Mouse (Mus musculus) Patski (cell line): Measurements from ENCODE around the gene Rftn1. TPM values are rescaled to one million over a fixed set of nuclear protein-coding genes. Genes with fewer than 3 reads are reported as not detected.

Experiments used
- ATAC-seq: fragments of 100-300 bp; one replicate; pipeline ENCODE4 v1.8.0; 2021
- CTCF ChIA-PET: fragments of 350-600 bp; sonication (Branson Sonifier 250); formaldehyde crosslinking; loops from one replicate; lab custom pipeline; 2022; ENCODE audit warnings: inconsistent platforms; lab: Charles Lee
- POLR2A ChIA-PET: fragments of 350-600 bp; sonication (Branson Sonifier 250); formaldehyde crosslinking; loops from one replicate; lab custom pipeline; 2022; ENCODE audit warnings: antibody characterized with exemption, inconsistent platforms; lab: Charles Lee
- DNase-seq: peaks from one replicate; pipeline ENCODE4 v3.0.0-alpha.2; 2011; ENCODE audit warnings: low read depth, low spot score
- H3K27me3 ChIP-seq: fragments of 371-371 bp; one replicate; pipeline ENCODE4 v1.5.1; 2021
- CTCF ChIP-seq: fragments of 100-300 bp; IDR thresholded peaks from one replicate; pipeline ENCODE4 v1.5.1; 2021
- in situ Hi-C: fragments of 300-500 bp; cut with MboI; formaldehyde crosslinking; loops from 3 replicates; pipeline ENCODE4 v1.11.1; 2018; ENCODE audit warnings: low pct_unique_long_range_greater_than_20kb, mixed read lengths
- polyA plus RNA-seq: library from polyadenylated mRNA; unstranded; gene quantifications from one replicate; pipeline ENCODE4 v1.2.3, GENCODE M21; 2021

Gene Rftn1
- polyA plus RNA-seq, 1 experiment from 2014 or later = 0.05 TPM

DNA sequence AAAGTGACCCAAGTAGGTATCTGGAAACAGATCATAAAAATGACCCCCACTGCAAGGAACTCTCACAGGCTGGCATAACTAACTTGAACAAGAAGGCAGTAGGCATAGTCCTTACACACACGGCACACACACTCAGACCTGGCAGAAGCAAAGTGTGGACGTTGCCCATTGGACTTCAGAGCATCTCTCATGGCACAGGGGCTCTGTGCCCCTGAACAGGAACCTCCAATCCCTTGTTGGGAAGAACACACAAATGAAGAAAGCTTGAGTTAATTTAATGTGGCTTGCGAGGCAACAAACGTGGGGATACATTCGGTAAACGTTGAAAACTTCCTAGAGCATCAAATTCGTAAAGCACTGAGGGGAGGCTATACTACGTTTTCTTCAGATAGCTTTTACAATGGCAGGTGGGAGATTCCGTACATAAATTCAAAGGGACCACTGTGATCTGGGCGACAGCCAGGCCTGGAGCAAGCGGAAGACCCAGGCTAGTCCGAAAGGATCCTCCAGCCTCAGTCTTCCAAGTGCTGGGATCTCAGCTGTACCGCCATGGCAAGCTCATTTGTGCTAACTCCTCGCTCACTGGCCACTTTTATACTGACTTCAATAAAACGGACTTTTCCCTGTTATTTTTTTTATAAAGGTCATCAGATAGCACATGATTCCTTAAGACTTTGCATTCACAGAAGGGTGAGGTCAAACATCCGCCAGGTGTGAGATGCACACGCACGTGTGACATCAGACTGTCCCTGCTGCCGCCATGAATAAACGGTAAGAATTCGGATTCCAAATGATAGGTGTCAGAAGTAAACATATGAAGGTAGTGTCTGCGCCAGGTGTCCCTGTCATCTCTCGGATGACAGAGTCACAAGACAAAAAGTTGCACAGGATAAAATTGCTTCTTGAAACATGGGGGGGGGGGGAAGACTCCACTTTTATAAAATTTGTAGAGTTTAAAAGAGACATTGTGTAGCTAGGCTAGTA is 117.2 kb downstream of the Rftn1 start:
- H3K27me3 ChIP-seq = no peaks in the 10 kb centered on the region
- DNase-seq (no peak), ATAC-seq (no peak)
- in situ Hi-C loops = no loop called here
- ChIA-PET CTCF (no interaction called here), POLR2A (no interaction called here)
- TF ChIP-seq CTCF = no peak

DNA sequence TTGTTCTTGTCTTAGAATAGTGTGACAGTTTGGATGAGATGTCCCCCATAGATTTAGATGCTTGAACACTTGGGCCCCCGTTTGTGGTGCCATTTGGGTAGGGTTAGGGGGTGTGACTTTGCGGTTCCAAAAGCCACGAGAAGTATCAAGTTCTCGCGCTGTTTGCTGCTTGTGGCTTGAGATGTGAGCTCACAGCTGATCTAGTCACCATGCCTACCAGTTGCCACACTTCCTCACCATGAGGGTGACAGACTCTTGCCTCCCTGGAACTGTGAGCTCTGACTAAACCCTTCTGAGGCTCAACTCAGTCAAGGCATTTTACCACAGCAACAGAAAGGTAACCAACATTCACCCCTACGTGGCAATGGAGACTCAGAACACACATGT is 118.9 kb downstream of the Rftn1 start:
- POLR2A ChIA-PET = no interaction called here
- CTCF ChIA-PET = no interaction called here

DNA sequence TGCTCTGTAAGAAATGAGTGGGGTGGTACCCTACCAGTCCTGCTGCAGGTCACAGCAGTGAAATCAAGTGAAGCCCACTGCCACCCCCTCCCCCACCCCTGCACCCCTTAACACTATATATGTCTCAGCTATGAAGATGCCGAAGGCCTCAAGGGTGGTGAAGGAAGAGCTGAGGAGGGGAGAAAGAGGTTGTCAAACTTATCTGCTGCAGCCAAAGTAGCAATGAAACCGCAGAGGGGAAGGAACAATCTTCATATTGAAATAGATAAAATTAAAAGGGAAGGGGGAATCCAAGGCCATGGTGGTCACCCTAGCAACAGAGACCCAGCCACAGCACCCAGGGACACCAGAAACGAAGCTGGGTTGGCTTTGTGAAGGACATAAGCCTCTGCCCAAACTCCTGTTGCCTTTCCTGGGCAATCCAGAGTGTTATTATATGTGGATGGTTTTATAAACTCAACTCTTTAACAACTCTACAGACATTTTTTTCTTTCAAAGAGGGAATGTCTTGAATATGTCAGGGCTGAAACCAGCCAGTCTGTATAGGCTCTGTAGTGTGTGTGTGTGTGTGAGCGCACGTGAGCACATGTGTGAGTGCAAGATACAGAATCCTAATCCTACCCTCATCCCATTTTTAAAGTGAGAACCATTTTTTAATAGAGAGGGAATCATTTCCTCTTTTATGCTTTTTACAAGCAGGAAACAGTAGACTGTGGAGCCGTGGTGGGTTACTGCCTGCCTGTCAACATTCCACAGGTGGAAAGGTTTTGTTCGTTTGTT is 119.5 kb downstream of the Rftn1 start:
- no peak for DNase-seq
- ATAC-seq = no peak
- no peak for TF ChIP-seq CTCF
- H3K27me3 ChIP-seq = no peaks in the 10 kb centered on the region
- POLR2A ChIA-PET = no interaction called here
- in situ Hi-C loops = no loop called here
- CTCF ChIA-PET = no interaction called here

More for the DNA sequence above, 118.9 kb downstream of the Rftn1 start:
- no peak for TF ChIP-seq CTCF
- no peaks in the 10 kb centered on the region for H3K27me3 ChIP-seq
- DNase-seq = no peak
- in situ Hi-C loops = no loop called here
- ATAC-seq = no peak

DNA sequence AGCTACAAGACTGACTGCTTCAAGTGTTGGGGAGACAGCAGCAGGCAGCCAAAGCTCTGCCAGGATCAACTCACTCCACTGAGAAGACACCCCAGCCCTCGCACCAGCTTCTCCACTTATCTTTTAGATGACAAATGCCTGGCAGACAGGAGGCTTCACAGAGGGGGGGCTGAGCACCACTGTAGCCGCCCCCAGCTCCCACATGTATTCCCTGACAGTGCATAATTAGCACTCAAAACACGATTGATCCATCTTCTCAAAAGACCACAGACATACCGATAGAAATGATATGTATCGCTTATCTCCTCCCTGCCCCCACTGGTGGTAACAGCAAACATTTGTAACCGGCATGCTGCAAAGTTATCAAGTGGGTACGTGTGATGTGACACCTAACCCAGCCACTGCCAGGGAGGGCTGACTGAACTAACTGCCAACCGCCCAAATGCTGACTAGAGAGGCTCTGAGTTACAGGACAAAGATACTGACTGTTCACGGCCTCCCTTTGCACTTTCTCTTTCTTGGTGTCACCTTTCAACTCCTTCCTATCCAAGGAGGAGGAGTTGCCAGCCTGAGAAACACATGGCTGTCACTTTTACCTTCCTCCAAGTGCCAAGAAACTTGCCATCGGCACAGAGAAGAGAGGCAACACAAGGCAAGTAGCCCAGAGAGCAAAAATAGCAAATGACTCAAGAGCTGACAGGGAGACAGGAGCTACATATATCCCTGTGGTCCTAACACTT is 120.4 kb downstream of the Rftn1 start:
- DNase-seq (no peak), ATAC-seq (no peak)
- no peak for TF ChIP-seq CTCF
- ChIA-PET POLR2A (no interaction called here), CTCF (no interaction called here)
- no peaks in the 10 kb centered on the region for H3K27me3 ChIP-seq
- in situ Hi-C loops = no loop called here

DNA sequence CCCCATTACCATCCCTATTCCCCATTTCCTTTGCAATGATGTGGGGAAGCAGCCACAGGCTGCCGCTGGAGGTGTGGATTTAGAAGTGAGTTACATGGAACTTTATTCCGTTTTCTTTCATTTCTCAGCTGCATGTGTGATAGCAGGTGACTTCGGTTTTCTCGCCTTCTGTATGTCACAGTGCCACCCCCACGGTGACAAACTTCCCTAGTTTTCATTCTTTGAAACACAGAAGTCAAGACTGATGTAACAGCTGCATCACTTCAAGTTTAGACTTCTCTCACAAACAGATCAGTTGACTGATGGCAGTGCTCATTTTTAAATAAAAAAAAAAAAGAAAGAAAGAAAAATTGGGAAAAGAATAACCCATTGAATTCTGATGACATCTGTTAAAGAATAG is 121.3 kb downstream of the Rftn1 start:
- no peak for TF ChIP-seq CTCF
- in situ Hi-C loops = no loop called here
- H3K27me3 ChIP-seq = no peaks in the 10 kb centered on the region
- ChIA-PET POLR2A (no interaction called here), CTCF (no interaction called here)
- no peak for DNase-seq
- ATAC-seq = no peak

DNA sequence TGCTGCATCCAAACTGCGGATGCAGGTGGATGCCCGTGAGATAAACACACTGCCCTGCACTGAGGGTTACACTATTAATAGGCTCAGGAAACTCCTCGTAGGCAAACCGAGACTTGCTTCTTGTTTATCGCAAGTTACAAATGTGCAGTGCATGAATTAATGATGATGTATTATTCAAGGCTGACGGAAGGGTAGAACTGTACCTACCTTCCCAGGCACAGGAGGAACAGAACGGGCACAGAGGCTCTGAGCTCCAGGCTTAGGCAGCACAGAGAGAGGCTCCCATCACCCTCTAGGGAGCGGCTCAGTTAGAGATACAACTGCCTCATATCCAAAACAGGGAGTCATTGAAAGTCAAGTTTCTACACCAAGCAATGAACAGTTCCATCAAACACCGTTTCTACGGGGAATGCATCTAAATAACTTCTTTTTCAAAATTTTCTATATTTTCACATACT is 121.8 kb downstream of the Rftn1 start:
- ChIA-PET POLR2A (no interaction called here), CTCF (no interaction called here)
- no peak for TF ChIP-seq CTCF
- ATAC-seq = no peak
- DNase-seq = no peak
- no peaks in the 10 kb centered on the region for H3K27me3 ChIP-seq
- in situ Hi-C loops = no loop called here

DNA sequence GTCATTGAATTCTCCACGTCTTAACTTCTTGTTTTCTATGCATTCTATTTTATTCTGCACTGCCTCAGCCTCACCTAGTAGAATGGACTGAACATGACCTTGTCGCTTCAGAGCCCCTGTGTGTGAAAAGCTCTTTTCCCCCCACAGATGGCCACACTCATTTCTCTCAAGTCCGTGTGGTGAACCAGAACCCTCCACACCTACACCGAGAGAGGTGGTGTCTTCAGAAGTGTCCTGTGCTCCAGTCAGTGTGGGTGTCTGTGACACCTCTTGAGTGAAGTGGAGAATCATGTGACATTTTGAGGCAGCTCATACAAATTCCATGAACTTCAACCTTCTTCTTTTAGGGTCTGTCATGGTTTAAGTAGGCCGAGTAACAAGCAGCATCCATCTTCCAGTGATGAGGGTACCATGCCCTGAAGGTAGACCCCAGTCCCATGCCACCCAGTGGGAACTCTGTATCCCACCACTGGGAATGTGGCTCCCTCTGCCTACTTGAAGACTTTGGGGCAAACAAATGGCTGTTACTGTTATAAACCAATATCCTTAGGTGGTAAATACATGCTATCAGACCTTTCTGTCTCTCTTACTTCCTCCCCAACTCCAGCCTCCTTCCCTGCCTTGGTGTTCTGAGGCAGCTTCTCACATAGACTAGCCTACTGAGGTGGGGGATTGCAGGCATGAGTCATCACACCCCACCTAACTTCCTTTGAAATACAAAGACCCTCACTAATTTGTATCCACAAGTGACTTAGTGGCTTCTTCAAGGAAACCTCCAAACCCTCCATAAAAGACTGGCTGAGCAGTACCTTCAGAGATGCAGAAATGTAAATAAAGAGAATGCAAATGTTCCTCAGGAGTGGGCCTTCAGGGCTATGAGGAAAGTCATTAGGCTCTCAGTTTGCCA is 122.4 kb downstream of the Rftn1 start:
- in situ Hi-C loops = no loop called here
- TF ChIP-seq CTCF = no peak
- CTCF ChIA-PET = no interaction called here
- H3K27me3 ChIP-seq = no peaks in the 10 kb centered on the region
- POLR2A ChIA-PET = no interaction called here
- ATAC-seq (no peak), DNase-seq (no peak)

DNA sequence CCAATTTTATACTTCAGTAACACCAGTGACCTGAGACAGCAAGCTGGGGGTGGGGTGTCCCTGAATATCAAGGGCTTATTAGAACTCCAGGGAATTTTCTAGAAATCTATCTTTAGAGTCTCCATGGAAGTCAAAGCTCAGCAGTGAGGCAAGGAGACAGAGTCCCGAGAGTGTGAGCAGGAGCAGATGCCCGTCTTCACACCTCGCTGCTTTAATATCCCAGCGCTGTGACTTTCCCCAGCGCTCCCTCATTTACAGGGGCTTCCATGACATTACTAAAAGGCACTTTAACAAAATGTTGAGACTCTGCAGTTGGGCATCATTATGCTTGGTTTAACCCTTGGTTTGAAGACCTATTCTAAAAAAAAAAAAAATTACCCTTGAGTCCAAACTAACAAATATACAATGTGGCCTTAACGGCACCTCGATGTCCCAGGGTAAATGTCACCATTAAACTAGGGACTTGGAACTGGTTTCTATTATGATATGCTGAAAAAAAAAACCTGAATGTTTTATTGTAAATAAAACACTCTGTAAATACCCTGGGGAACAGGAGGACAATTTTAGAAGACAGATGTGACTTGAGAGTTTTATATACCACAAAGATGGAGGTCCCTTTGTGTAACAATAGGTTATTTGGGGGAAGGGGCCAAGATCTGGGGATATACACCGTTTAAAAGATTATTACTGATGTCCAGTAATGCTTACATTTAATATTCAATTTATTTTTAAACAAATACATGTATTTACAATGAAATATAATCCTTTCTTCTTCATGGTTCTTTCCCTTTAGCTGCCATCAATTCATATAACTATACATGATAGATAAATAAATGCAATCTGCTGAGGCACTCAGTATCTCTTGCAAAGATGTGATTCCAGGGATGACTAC is 123.4 kb downstream of the Rftn1 start:
- no peak for TF ChIP-seq CTCF
- ATAC-seq (no peak), DNase-seq (no peak)
- POLR2A ChIA-PET = no interaction called here
- CTCF ChIA-PET = no interaction called here
- in situ Hi-C loops = no loop called here
- H3K27me3 ChIP-seq = no peaks in the 10 kb centered on the region
